Comparison of ENCODE assay signal across 9 mouse cellular contexts in the genomic region with DNA sequence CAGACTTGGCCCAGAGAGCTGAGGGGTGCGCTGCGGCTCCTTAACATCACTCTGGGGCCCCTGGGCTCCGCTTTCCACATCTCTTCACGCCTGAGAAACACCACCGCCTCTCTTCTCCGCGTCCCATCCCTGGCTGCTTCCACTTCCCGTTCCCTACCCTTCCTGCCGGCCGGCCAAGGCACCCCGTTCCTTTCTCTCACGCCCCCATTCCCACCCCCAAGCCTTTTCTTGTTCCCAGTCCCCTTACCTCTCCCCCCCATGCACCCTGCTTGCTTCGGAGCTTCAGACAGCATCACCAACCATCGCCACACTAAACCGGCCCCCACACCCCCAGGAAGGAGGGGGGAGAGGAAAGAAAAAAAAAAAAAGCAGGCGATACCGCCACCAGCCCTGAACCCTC. TPM values are rescaled to one million over a fixed set of nuclear protein-coding genes. Genes with fewer than 3 reads are reported as not detected.
DNase-seq lines count a peak whose midpoint lies in the region; ATAC-seq and TF ChIP-seq lines count a peak whose summit lies in the region.
"Had no signal": no experiment of that assay in that cellular context is flagged by ENCODE, and none has a peak within 500 bp of the region (broad histone marks: within the 10 kb centered on the region; RNA-seq: fewer than 3 reads in every experiment).

No protein-coding gene starts in this region.

- peak overlapping the region; percentile 92 for H3K4me2 ChIP-seq in kidney, embryonic 15.5 days
- H3K4me2 ChIP-seq in hindbrain, postnatal 0 days (ENCODE audit: low read depth, low read length): peak overlapping the region; percentile 76
- H3K4me2 ChIP-seq in neural tube, embryonic 12.5 days (replicated peaks): peak overlapping the region; percentile 72

- H3K27me3 ChIP-seq in kidney, embryonic 15.5 days: peaks cover 82% of the 10 kb centered on the region
- no peaks in the 10 kb centered on the region for H3K27me3 ChIP-seq in hindbrain, postnatal 0 days (ENCODE audit: insufficient read depth, low read length)
- peaks cover 47% of the 10 kb centered on the region for H3K27me3 ChIP-seq in neural tube, embryonic 12.5 days (replicated peaks)

- peaks cover 21% of the 10 kb centered on the region for H3K4me1 ChIP-seq in kidney, embryonic 15.5 days
- peaks cover 29% of the 10 kb centered on the region for H3K4me1 ChIP-seq in hindbrain, postnatal 0 days (ENCODE audit: insufficient read depth, low read length)
- peaks cover 59% of the 10 kb centered on the region for H3K4me1 ChIP-seq in neural tube, embryonic 12.5 days

- under 1% methylated on average over 17 of the region's 17 CpGs for WGBS in kidney, embryonic 15.5 days
- 2% methylated on average over 17 of the region's 17 CpGs for WGBS in hindbrain, postnatal 0 days
- 1% methylated on average over 17 of the region's 17 CpGs for WGBS in neural tube, embryonic 12.5 days

- no peak for ATAC-seq in kidney, embryonic 15.5 days (replicated peaks; ENCODE audit: low FRiP score)
- no peak for ATAC-seq in hindbrain, postnatal 0 days
- ATAC-seq in neural tube, embryonic 12.5 days (ENCODE audit: low FRiP score, low read depth): no peak
- ATAC-seq in monocyte, adult 5-6 weeks (replicated peaks; ENCODE audit: insufficient number of reproducible peaks, low FRiP score, low TSS enrichment, poor library complexity, severe bottlenecking): no peak

- H3K9ac ChIP-seq in kidney, embryonic 15.5 days: no peak overlapping the region
- H3K9ac ChIP-seq in hindbrain, postnatal 0 days (replicated peaks; ENCODE audit: low read length): peak overlapping the region; percentile 82
- peak overlapping the region; percentile 90 for H3K9ac ChIP-seq in neural tube, embryonic 12.5 days
- H3K9ac ChIP-seq: liver, embryonic 14.5 days had no signal

- H3K4me3 ChIP-seq in kidney, embryonic 15.5 days (replicated peaks): peak overlapping the region; percentile 53
- peak overlapping the region; percentile 74 for H3K4me3 ChIP-seq in hindbrain, postnatal 0 days (ENCODE audit: low read length)
- H3K4me3 ChIP-seq in neural tube, embryonic 12.5 days: peak overlapping the region; percentile 62

- H3K9me3 ChIP-seq in kidney, embryonic 15.5 days (replicated peaks): no peaks in the 10 kb centered on the region
- no peaks in the 10 kb centered on the region for H3K9me3 ChIP-seq in hindbrain, postnatal 0 days (ENCODE audit: low read length)
- H3K9me3 ChIP-seq in neural tube, embryonic 12.5 days: no peaks in the 10 kb centered on the region

- H3K36me3 ChIP-seq in kidney, embryonic 15.5 days: no peaks in the 10 kb centered on the region
- H3K36me3 ChIP-seq in hindbrain, postnatal 0 days (ENCODE audit: insufficient read depth, low read length): no peaks in the 10 kb centered on the region
- H3K36me3 ChIP-seq in neural tube, embryonic 12.5 days: no peaks in the 10 kb centered on the region

- no peak for DNase-seq in kidney, postnatal 10 days
- peak; percentile 26 to 41 for DNase-seq in cerebellum, postnatal 36 days
- no peak for DNase-seq in hindbrain, postnatal 0 days (ENCODE audit: low spot score)
- no peak for DNase-seq in thymus, postnatal 0 days (ENCODE audit: low spot score)
- no peak for DNase-seq in kidney, adult 11 months

- no peak overlapping the region for H3K27ac ChIP-seq in kidney, embryonic 15.5 days
- peak overlapping the region; percentile 93 for H3K27ac ChIP-seq in hindbrain, postnatal 0 days
- H3K27ac ChIP-seq in neural tube, embryonic 12.5 days: peak overlapping the region; percentile 93; the same call in 1 of the 2 replicates
- H3K27ac ChIP-seq: liver, embryonic 14.5 days had no signal

- no peak for TF ChIP-seq CTCF in hindbrain, postnatal 0 days (IDR thresholded peaks at IDR 0.05; ENCODE audit: low read depth)

RNA-seq across cellular contexts. Expression of a gene that starts 1.2 kb away (rescaled TPM):
- 0.64 and 2.5 TPM in 2 replicates for polyA plus RNA-seq in kidney, embryonic 15.5 days (2015; fragmentation: Nextera tagmentation; extraction: Ambion mirVana)
- total RNA-seq in hindbrain, postnatal 0 days (2014; rRNA removed): 3.9 and 4.7 TPM in 2 replicates
- polyA plus RNA-seq in hindbrain, postnatal 0 days (2015; fragmentation: Nextera tagmentation; extraction: Ambion mirVana): 14.4 and 20.2 TPM in 2 replicates
- 28.1 and 32.6 TPM in 2 replicates for polyA plus RNA-seq in neural tube, embryonic 12.5 days (2016; fragmentation: Nextera tagmentation; extraction: Ambion mirVana)
- polyA plus RNA-seq in thymus, postnatal 0 days (2015; fragmentation: Nextera tagmentation; extraction: Ambion mirVana): 1.5 and 1.9 TPM in 2 replicates
- total RNA-seq in monocyte, adult 5-6 weeks (2017): 35.8 to 70.4 TPM (median 38.0 TPM) in 3 replicates

RNA-seq across cellular contexts. Expression of a gene that starts 42.1 kb away (rescaled TPM):
- 10.2 and 11.7 TPM in 2 replicates for polyA plus RNA-seq in kidney, embryonic 15.5 days (2015; fragmentation: Nextera tagmentation; extraction: Ambion mirVana)
- 22.5 and 31.7 TPM in 2 replicates for total RNA-seq in hindbrain, postnatal 0 days (2014; rRNA removed)
- 19.8 and 20.2 TPM in 2 replicates for polyA plus RNA-seq in hindbrain, postnatal 0 days (2015; fragmentation: Nextera tagmentation; extraction: Ambion mirVana)
- polyA plus RNA-seq in neural tube, embryonic 12.5 days (2016; fragmentation: Nextera tagmentation; extraction: Ambion mirVana): 15.5 and 17.7 TPM in 2 replicates
- polyA plus RNA-seq in thymus, postnatal 0 days (2015; fragmentation: Nextera tagmentation; extraction: Ambion mirVana): 28.4 and 32.8 TPM in 2 replicates
- total RNA-seq in monocyte, adult 5-6 weeks (2017): 75.0 to 94.7 TPM (median 76.7 TPM) in 3 replicates

RNA-seq across cellular contexts. Expression of a gene that starts 42.9 kb away (rescaled TPM):
- polyA plus RNA-seq in kidney, embryonic 15.5 days (2015; fragmentation: Nextera tagmentation; extraction: Ambion mirVana): 2.5 and 2.6 TPM in 2 replicates
- 9.6 and 10.1 TPM in 2 replicates for total RNA-seq in hindbrain, postnatal 0 days (2014; rRNA removed)
- 0.66 and 0.85 TPM in 2 replicates for polyA plus RNA-seq in hindbrain, postnatal 0 days (2015; fragmentation: Nextera tagmentation; extraction: Ambion mirVana)
- polyA plus RNA-seq in neural tube, embryonic 12.5 days (2016; fragmentation: Nextera tagmentation; extraction: Ambion mirVana): 2.1 and 2.9 TPM in 2 replicates
- 2.7 and 3.1 TPM in 2 replicates for polyA plus RNA-seq in thymus, postnatal 0 days (2015; fragmentation: Nextera tagmentation; extraction: Ambion mirVana)
- 2.4 to 9.8 TPM (median 2.6 TPM) in 3 replicates for total RNA-seq in monocyte, adult 5-6 weeks (2017)

RNA-seq across cellular contexts. Expression of a gene that starts 59.3 kb away (rescaled TPM):
- polyA plus RNA-seq in kidney, embryonic 15.5 days (2015; fragmentation: Nextera tagmentation; extraction: Ambion mirVana): 10.7 and 12.1 TPM in 2 replicates
- 151 and 160 TPM in 2 replicates for total RNA-seq in hindbrain, postnatal 0 days (2014; rRNA removed)
- polyA plus RNA-seq in hindbrain, postnatal 0 days (2015; fragmentation: Nextera tagmentation; extraction: Ambion mirVana): 17.5 and 19.8 TPM in 2 replicates
- polyA plus RNA-seq in neural tube, embryonic 12.5 days (2016; fragmentation: Nextera tagmentation; extraction: Ambion mirVana): 19.1 and 20.3 TPM in 2 replicates
- 16.7 and 17.5 TPM in 2 replicates for polyA plus RNA-seq in thymus, postnatal 0 days (2015; fragmentation: Nextera tagmentation; extraction: Ambion mirVana)
- 42.8 to 71.0 TPM (median 43.0 TPM) in 3 replicates for total RNA-seq in monocyte, adult 5-6 weeks (2017)

Comparison
In these comparisons a context has a peak if more than half of its experiments do, and no peak if none do; other contexts are left out.
1. DNase-seq: peak in cerebellum, postnatal 36 days (2 of 2); none in kidney, postnatal 10 days (single experiment), hindbrain, postnatal 0 days (single experiment), thymus, postnatal 0 days (single experiment) and kidney, adult 11 months (single experiment).
2. Peak in every context shown above with its lines, with median percentiles within 50 percentile points of each other: H3K4me2 ChIP-seq and H3K4me3 ChIP-seq.